Mouse (Mus musculus) liver, postnatal 0 days (tissue): ENCODE data around the gene Ralgapb.

Source experiments
- CTCF ChIP-seq: sonication (generic); IDR thresholded peaks from 2 replicates; pipeline ENCODE4 v1.5.1; 2016; ENCODE audit warnings: antibody characterized with exemption, low read depth
- EP300 ChIP-seq: IDR thresholded peaks from 2 replicates; pipeline ENCODE4 v1.6.1; 2016; ENCODE audit warnings: antibody characterized with exemption, low read depth, mild to moderate bottlenecking

- TF ChIP-seq CTCF (no peak), EP300 (no peak)
Measured at GRCm38 (mm10) chr2:158373516-158373915, 36.1 kb upstream of the Ralgapb start.
